Mouse (Mus musculus) right cerebral cortex, postnatal 36 days (tissue): ENCODE data around the gene Snx12.

Experiments used
- DNase-seq, 2 experiments: peaks; one replicate each; pipeline ENCODE4 v3.0.0; 2022; ENCODE audit warnings: low spot score in 2 of 2, mixed read lengths in 1 of 2

Gene Snx12

DNA sequence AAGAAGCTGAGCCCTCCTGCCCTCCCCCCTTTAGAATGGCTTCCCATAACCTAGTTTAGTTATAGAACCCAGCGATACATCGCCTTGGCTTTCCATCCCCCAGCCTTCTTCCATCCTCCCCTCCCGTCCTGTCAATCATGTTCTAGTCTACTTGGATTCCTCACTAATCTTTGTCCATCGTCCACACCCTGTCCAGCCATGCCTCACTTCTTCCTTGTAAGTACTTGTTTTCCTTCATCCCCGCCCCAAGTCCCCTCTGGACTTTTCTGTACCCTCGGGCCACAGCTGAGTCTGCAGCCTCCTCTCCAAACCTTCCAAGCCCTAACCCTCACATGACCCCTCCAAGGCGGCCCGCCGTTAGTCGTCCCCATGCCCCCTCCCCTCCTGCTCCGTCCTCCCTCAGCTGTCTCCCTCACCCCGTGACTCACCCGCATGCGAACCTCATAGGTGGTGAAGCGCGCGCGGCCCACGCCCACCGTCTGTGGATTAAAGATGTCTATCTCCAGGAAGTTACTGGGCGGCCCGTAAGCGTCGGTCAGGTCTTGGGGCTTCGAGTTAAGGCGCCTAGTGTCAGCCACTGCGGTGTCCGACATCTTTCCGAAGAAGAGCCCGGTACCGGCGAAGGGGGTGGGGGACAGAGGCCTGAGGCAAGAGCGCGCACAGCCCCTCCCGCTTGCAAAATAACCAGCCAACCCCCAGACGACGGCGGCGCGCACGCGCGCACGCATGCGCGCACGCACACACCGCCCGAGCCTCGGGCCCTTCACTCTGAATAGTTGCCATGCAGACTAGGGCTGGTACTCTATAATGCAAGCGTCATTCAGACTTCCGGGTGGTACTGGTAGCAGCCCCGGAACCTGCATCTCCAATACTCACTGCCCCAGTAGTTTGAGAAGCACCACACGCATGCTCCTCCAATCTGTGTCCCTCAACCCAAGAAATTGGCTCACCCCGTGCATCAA lies at the start of gene Snx12:
Gene Snx12 (minus strand): TSS at position 730 of the 962 bp plus-strand sequence.
- peak; percentile 83 to 86 for DNase-seq

DNA sequence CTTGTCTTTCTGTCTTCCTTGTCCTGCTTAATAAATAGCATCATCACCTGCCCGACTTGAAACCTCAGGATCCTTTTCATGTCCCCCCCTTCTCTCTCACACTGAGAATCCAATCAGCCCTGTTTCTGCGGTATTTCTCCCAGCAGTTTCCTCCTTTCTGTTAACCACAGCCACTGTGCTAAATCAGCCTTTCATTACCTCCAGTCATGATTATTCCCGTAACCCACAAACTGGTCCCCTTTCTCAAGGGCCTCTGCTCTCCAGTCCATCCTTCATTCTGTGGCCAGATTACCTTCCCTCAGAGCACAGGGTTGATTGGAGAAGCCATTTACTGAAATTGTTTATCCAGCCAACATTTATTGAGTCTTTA lies 46.4 kb upstream of the Snx12 start, which contains the start of gene Gm20489:
Gene Gm20489 (minus strand): TSS at position 269 of the 370 bp plus-strand sequence.
- DNase-seq, result no peak

DNA sequence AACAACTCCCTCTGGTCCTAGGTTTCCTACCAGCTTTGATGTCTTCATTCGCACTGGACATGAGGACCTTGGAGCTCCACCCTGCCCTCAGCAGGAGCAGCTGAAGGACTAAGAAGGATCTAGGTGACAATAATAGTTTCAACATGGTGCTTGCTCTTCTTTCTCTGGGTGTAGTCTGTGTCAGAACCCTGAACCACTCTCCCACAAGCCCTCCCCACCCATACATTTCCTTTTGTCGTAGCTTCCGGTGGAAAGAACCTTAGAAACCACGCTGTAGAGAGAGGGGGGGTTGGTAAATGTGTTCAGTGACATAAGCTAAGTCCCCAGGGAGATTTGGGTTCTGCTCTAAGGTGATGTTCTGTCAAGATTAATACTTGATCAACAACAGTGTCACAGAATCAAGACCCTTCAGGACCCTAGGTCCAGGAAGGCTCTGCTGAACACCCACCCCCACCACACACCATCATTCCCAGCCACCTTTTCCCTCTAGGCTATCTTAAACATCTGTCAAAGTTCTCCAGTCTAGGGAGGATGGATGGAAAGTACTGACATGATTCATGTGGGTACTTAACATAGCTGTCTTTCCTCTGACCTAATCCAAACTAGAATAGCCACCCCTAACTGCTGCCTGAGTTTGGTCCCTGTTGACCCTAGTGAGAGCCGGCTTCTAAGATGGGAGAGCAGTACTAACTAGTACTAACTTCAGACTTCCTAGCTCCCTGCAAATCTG lies 45.8 kb upstream of the Snx12 start, which contains the start of gene Il2rg:
Gene Il2rg (minus strand): TSS at position 231 of the 730 bp plus-strand sequence.
- DNase-seq, result no peak

DNA sequence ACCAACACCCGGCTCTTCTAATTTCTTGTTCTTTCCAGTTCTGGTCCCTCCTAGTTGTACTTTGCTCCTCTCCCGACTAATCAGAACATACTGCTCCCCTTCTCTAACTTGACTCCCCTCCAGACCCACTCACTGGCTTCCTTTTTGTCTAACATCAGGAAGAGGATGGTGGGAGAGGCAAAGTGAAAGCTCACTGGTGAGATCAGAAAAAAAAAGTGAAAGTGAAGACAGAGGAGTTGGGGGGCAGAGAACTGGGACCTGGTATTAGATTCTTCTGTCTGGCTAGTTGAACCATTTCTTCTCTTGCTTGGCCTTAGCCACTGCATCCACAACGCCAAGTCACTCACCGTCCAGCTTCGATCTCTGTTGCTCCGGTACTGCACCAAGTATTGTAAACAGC lies 44.3 kb upstream of the Snx12 start:
- DNase-seq, result no peak

DNA sequence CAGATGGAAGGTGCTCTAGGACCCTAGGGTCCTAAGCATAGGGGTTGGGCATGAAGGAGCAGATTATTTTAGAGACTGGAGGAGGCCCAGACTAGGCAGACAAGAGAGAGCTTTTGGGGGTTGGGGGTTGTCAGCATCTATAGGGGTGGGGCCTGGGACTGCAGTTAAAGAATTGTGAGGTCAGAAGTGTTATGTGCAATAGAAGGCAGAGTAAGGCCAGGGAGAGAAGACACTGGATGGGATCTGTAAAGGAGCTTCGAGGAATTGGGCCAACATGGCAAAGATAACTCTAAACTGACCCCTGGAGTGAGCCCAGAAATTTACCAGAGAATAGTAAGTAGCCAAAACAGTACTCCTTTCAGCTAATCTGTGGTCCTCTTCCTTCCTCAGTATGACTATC lies 41.5 kb upstream of the Snx12 start, which contains the start of gene Gm614:
Gene Gm614 (minus strand): TSS at position 101 of the 400 bp plus-strand sequence.
- no peak for DNase-seq

DNA sequence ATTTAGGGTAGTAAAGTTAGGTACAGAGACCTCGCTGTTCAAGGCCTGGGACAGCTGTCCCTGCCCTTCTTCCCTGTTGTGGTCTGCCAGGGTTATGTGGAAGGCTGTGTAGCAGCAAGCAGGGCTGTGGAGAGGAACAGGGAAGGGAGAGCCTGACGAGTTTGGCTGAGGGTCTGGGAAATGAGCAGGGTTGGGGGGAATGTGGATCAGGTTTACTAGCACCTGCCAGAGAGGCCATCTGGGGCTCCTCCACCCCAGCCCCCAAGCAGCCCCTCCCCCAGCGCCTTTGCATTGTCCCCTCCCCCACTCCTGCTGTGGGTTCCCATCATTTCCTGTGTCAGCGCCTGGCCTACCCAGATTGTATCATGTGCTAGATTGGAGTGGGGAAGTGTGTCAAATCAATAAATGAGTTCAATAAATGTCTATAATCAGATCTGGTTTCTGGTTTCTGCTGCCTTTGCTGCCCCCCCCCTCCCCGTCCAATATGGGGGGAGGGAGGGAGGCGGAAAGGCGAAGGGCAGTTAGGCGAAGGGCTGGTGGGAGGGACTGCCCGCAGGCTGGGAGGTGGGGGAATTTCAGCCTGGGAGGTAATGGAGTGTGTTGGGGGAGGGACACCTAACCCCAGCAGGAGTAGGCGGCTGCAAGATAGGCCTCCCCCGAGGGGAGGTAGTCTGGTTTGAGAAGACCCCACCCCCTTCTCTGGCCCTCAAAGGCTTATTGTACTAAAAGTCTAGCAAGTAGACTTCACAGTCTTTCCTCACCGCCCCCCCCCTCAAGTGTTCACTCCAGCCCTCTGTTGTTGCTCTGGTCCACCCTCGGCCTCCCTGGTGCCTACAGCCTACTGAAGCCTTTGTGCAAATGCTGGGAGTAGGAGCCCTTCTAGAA lies 38.3 kb upstream of the Snx12 start:
- DNase-seq, result no peak

DNA sequence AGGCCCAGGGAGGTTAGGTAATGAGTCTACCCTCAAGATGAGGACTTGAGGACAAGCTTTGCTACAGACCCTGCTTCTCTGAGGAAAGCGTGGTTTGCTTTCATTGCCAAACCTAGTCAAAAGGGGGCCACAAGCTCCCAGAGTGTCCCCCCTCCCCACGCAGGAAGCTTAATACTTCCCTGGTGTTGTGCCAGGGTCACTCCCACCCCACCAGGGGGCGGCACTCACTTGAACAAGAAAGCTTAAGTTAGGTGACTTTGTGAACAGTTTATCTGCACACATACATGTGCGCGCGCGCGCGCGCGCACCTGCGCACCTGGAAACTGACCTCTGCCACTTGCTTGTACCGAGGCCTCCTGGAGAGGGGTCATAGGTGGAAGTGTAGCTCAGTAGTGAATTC lies 34.2 kb upstream of the Snx12 start:
- no peak for DNase-seq

DNA sequence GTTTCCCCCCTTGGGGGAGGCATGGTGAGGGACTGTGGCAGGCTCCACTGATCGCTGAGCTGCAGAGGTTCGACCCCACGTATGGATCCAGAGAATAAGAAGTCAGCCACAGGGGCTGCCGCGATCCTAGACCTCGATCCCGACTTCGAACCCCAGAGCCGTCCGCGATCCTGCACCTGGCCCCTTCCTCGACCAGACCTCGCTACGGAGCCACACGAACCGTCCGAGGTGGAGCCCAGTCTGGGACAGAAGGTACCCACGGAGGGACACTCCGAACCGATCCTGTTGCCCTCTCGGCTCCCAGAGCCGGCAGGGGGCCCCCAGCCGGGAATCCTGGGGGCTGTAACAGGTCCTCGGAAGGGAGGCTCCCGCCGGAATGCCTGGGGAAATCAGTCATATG lies 32.4 kb upstream of the Snx12 start:
- DNase-seq, result no peak

DNA sequence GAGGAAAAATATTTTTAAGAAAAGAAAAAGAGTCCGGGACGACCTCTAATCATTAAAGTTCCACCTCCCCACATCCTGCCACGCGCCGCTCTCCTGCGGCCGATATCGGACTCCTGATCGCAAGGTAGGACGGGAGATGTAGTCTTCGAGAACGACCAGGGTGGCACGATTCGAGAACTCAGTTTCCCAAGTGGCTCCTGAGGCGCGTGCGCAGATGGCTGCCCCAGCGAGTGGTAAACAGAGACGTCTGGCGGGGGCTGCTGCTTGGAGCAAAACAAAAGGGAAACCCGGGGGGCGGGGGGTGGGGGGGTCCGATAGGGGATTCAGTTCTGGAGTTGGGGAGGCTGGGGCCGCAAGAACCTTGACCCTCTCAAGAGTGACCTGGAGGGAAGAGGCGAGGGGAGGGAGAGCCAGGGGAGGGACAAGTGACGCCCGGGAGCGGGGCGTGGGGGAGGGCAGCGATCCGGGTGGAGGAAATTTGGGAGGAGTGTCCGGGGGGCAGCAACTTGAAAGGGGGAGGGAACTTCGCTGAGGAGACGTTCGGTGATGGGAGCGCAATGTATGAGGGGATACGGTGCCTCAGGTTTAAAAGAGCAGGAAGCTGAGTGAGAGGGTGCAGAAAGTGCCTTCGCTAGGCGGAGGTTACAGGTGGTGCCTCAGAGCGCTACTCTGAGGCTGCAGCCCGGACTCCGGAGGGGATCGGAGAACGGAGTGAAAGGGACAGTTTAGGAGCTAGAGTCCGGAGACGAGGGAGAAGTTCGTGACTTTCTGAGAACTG lies 31.8 kb upstream of the Snx12 start, which contains the start of gene Foxo4:
Gene Foxo4 (plus strand): TSS at position 577 of the 778 bp plus-strand sequence.
- peak; percentile 84 to 85 for DNase-seq

DNA sequence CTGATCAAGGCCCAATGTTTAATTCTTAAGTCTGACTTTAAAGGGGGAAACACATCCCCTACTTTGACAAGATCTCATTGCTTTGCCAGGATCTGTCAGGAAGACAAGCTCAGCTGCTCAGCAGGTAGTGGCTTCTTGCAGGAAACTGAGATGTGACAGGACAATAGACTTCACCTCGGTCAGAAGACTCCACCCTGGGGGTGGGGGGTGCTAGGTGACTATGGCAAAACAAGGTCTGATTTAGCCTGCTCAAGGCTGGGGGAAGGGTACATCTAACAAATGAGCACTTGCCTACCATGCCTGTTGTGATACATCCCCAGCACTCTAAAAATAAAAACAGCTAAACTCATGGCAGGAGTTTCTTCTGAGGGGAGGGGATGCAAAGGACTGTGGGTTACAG lies 22.6 kb upstream of the Snx12 start:
- DNase-seq, result no peak

DNA sequence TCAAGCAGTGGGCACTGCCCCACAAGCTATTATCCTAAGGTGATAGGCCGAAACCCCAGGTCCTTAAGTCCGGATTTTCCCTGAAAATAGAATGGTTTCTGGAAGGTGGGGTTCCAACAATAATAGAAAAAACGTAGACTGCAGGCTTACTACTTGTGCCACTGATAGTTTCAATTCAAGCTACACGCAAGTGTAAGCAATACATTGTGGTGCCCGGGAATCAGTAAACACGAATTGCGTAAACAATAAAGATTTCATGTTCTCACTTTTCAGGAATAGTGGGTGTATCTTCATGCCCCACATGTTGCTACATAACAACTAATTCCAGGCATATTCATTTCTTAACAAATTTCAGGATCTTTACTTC lies 416 bp upstream of the Snx12 start:
- no peak for DNase-seq

DNA sequence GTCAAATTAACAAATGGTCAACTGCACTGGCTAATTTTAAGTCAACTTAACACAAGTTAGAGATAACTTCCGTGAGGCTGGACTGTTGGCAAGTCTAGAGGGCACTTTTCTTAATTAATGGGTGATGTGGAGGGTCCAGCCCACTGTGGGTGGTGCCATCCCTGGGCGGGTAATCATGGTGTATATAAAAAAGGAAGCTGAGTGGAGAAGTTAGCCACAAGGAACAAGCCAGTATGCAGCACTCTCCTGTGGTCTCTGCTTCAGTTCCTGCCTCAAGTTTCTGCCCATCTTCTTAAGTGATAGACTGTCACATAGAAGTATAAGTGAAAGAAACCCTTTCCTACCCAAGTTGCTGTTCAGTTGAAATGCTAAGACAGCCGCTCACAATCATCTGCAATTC lies 33.1 kb downstream of the Snx12 start:
- no peak for DNase-seq

DNA sequence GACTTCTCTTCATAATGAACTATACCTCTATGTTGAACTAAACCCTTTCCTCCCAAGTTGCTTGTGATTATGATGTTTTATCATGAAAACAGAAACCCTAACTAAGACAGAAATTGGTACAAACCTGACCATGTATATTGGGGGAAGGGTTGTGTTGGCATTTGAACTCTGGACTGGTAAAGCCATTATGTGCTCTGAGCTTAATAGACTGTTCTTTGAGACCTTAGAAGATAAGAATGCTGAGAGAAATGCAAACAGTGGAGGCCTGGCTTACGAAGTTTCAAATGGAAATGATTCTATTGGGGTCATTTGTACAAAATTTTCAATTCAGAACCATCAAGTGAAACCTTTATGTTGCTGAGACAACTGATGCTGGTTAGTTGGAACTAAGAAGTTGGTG lies 34.7 kb downstream of the Snx12 start:
- DNase-seq, result no peak

DNA sequence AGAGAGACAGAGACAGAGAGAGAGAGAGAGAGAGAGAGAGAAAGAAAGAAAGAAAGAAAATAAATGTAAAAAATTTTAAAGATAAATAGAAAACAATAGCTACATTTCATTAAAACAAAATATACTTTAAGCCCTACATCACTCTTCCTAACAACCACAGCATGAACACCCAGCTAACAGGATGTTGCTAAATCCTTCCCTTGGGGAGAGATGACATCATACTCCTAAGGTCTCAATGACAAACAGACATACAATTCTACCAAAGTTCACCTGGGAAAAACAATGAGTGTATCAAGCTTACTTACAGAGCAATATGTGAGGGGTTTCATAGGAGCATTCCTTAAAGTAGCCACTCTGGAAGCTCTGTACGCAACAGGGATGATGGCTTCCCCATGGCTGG lies 49.0 kb downstream of the Snx12 start:
- DNase-seq, result no peak

DNA sequence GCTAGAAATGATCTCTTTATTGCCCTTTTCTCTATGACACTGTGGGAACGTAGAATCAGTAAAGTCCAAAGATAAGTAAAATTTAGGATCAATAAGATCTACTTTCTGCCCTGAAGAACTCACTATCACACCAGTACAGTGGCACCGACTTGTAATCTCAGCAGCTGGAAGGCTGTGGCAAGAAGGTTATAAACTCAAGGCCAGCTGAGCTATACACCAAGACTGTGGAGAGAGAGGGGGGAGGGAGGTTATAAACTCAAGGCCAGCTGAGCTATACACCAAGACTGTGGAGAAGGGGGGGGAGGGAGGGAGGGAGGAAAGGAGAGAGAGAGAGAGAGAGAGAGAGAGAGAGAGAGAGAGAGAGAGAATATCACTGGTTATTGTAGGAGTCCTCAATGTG lies 53.9 kb downstream of the Snx12 start:
- no peak for DNase-seq

DNA sequence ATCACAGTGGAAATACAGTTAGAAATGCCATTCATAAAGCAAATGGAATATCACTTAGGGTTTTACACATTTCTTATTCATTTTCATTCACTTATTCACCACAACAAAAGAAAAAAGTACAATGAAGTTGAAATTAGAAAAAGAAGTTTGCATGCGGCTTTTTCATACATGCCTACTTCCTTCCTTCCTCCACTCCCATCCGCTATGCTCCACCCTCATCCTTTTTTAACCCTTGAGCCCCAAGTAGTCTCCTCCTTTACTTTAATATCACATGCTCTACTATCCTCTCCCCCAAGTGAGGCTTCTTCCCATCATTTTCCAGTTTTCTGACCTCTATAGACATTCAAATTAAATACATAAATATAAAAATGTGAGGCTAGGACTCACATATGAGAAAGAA lies 58.6 kb downstream of the Snx12 start:
- DNase-seq, result no peak

DNA sequence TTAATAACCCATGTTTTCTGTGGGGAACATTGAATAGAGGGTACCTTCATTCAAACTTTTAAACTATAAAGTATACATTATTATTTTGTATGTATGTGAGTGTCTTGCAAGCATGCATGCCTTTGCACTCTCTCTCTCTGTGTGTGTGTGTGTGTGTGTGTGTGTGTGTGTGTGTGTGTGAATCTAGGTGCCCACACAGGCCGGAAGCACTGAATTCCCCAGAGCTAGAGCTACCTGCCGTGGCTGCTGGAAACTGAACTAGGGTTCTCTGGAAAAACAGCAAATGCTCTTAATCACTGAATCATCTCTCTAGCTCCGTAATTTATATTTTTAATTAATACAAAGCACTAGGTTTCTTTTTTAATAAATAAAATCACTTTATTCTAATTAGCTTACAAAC lies 59.1 kb downstream of the Snx12 start:
- no peak for DNase-seq

DNA sequence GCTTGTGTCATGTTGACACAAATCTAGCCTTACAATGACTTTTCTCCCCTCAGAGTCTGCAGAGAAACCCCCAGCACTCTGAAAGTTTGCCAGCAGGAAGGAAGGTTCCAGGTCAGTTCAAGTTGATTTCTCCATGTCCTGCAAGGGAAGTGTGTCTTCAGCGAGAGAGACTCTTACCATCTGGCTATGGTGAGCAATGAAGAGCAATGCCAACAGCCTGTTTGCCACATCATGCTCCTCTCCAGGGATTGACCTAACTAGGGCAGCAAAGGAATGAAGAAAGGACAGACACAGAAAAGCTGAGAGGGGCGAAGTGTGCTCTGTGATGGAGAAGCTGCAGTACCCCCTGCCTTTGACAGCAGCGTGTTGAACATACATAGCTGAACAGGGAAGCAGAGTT lies 59.8 kb downstream of the Snx12 start:
- no peak for DNase-seq

DNA sequence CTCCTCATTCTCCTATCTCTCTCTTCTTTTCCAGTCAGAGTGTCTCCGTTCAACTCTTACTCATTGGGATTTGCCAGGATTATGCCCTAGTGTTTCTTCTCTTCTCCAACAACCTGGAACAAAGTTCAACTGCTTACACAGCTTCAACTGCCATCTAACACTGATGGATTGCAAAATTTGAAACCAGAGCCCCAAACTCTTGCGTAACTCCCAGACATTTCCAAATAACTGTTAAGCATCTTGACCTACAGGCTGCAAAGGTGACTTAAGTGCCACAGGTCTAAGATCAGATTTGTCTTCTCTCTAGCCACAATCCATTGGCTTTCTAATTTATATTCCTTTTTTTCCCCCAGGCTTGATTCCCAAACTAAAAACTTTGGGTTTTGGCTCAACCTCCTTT lies 64.9 kb downstream of the Snx12 start:
- DNase-seq, result no peak

DNA sequence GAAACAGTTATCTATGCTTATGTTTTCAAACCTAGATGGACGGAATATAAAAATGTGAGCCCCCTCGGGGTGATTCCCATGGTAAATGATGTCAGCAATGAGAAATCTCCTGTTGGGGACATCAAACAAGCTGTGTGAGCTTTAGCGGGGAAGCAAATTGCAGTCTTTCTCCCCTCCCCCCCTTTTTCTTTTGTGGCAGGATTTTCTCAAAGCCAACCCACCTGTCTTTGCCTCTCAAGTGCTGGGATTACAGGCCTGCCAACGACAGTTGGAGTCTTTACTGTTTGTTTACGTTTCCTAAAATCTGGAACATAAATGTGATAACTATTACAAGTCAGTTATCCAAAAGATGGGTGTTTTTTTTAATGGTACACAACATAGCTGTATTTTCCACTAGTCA lies 66.0 kb downstream of the Snx12 start:
- no peak for DNase-seq

DNA sequence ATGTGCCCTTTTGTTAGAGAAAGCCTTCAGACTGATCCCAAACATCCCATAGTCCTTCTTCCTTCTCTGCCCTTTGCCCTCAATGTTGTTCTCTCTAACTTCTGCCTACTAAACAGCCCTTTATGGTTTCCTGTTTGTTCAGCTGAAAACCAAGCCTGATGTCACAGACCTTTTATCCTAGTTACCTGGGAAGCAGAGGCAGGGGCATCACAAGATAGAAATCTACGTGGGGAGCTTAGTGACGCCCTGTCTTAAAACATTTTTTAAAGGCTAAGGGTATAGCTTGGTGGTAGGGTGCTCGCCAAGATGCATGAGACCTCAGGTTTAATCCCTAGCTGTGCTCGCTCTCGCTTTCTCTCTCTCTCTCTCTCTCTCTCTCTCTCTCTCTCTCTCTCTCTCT lies 74.9 kb downstream of the Snx12 start:
- no peak for DNase-seq
